Mouse (Mus musculus) embryonic facial prominence, embryonic 10.5 days (tissue): ENCODE measurements at regions not wholly inside any gene's neighbourhood (a gene's known extent, or its start where the extent isn't known, plus 50 kb on each side); places are given as distances from the start of the nearest gene placed in this dataset.

Experiments
- DNase-seq: peaks from one replicate; pipeline ENCODE4 v3.0.0-alpha.2; 2017; ENCODE audit warnings: low spot score
- H3K27ac ChIP-seq: fragments of 300-500 bp; sonication (generic); replicated peaks from 2 replicates; pipeline ENCODE4 v1.5.1; 2016; ENCODE audit warnings: mild to moderate bottlenecking
- H3K27me3 ChIP-seq: fragments of 300-500 bp; sonication (generic); replicated peaks from 2 replicates; pipeline ENCODE4 v1.6.1; 2016; ENCODE audit warnings: low read depth, mild to moderate bottlenecking; ENCODE audit not compliant: poor library complexity, severe bottlenecking
- H3K36me3 ChIP-seq: fragments of 300-500 bp; sonication (generic); replicated peaks from 2 replicates; pipeline ENCODE4 v1.6.1; 2016; ENCODE audit warnings: mild to moderate bottlenecking, moderate library complexity
- H3K4me1 ChIP-seq: fragments of 300-500 bp; sonication (generic); 2 replicates; pipeline ENCODE4 v1.6.1; 2016
- H3K4me3 ChIP-seq: fragments of 300-500 bp; sonication (generic); 2 replicates; pipeline ENCODE4 v1.5.1; 2016; ENCODE audit warnings: mild to moderate bottlenecking, moderate library complexity
- H3K9me3 ChIP-seq: fragments of 300-500 bp; sonication (generic); 2 replicates; pipeline ENCODE4 v1.6.1; 2016; ENCODE audit warnings: mild to moderate bottlenecking
- WGBS: fragments of 180-500 bp; shearing (Covaris S2); methylation state at CpG from one replicate; pipeline ENCODE4 v1.1.7; 2016; 5-methylcytosine and 5-hydroxymethylcytosine counted together

- Histone ChIP-seq H3K36me3 (no peaks in the 10 kb centered on the region), H3K27ac (no peak overlapping the region), H3K4me3 (no peak overlapping the region), H3K4me1 (0 out of 2 replicates have a peak, but pooled peaks cover 5% of the 10 kb centered on the region), H3K27me3 (no peaks in the 10 kb centered on the region), H3K9me3 (no peaks in the 10 kb centered on the region)
- WGBS: 72% methylated on average over 13 of the region's 13 CpGs
- no peak for DNase-seq
Measured at GRCm38 (mm10) chr8:87189791-87190385, 282.5 kb downstream of the Cbln1 start.

- WGBS: 69% methylated on average over 4 of the region's 4 CpGs
- H3K4me3 ChIP-seq: no peak overlapping the region
- H3K27me3 ChIP-seq: no peaks in the 10 kb centered on the region
- no peak overlapping the region for H3K27ac ChIP-seq
- DNase-seq: no peak
- no peaks in the 10 kb centered on the region for H3K4me1 ChIP-seq
- no peaks in the 10 kb centered on the region for H3K36me3 ChIP-seq
- no peaks in the 10 kb centered on the region for H3K9me3 ChIP-seq
Measured at GRCm38 (mm10) chr8:87182888-87183287, 289.5 kb downstream of the Cbln1 start.

- H3K9me3 ChIP-seq: no peaks in the 10 kb centered on the region
- H3K4me3 ChIP-seq: no peak overlapping the region
- DNase-seq: no peak
- no peaks in the 10 kb centered on the region for H3K36me3 ChIP-seq
- H3K27ac ChIP-seq: no peak overlapping the region
- WGBS: 87% methylated on average over 4 of the region's 4 CpGs
- H3K27me3 ChIP-seq: no peaks in the 10 kb centered on the region
- no peaks in the 10 kb centered on the region for H3K4me1 ChIP-seq
Measured at GRCm38 (mm10) chr8:87178561-87178960, 293.5 kb upstream of the N4bp1 start.

DNA sequence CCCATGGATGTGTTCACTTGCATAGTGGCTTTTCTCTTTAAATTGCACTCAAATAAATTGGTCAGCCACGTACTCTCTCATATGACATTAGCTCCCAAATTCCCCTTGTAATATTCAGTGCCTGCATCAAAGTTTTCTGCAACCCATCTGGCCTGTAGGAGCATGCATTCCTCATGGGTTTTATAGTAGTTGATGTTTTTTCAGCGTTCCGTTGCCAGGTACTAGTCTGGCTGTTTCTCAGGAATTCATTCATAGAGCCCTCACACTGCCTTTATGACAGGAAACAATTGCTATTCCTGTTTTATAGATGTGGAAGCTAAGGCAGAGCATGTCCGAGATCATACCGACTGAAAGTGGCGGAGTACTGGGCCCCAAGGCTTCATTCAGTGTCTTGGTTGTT is 292.6 kb upstream of the N4bp1 start:
- DNase-seq: no peak
- no peaks in the 10 kb centered on the region for H3K27me3 ChIP-seq
- H3K9me3 ChIP-seq: no peaks in the 10 kb centered on the region
- WGBS: 86% methylated on average over 6 of the region's 6 CpGs
- H3K4me3 ChIP-seq: no peak overlapping the region
- no peak overlapping the region for H3K27ac ChIP-seq
- H3K36me3 ChIP-seq: no peaks in the 10 kb centered on the region
- H3K4me1 ChIP-seq: no peaks in the 10 kb centered on the region

DNA sequence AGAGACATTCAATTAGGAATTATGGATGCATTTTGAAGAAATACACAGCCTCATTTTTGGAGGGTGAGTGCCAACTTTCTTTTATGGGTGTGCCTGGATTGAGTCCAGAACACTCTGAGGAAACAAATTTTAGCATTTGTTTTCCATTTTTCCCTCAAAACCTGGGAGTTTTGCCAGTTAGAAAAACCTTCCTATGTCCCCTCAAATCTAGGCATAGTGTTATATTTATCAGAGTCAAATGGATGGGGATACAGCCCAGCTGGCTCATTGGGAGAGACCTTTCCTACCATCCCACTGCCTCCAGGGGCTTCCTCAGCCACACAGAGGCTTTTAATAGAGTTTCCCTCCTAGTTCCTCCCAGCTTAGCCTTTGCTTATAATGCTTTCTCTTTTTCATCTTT is 290.0 kb upstream of the N4bp1 start:
- no peak for DNase-seq
- Histone ChIP-seq H3K4me1 (no peaks in the 10 kb centered on the region), H3K9me3 (no peaks in the 10 kb centered on the region), H3K36me3 (no peaks in the 10 kb centered on the region), H3K27me3 (no peaks in the 10 kb centered on the region), H3K27ac (no peak overlapping the region), H3K4me3 (no peak overlapping the region)

GRCm38 (mm10) chr8:87173720-87174119 is 288.7 kb upstream of the N4bp1 start:
- H3K36me3 ChIP-seq: no peaks in the 10 kb centered on the region
- H3K9me3 ChIP-seq: no peaks in the 10 kb centered on the region
- H3K27me3 ChIP-seq: no peaks in the 10 kb centered on the region
- DNase-seq: no peak
- no peak overlapping the region for H3K4me3 ChIP-seq
- no peak overlapping the region for H3K27ac ChIP-seq
- H3K4me1 ChIP-seq: no peaks in the 10 kb centered on the region

GRCm38 (mm10) chr8:87166771-87167170 is 281.7 kb upstream of the N4bp1 start:
- WGBS: 82% methylated on average over 1 of the region's 1 CpGs
- no peaks in the 10 kb centered on the region for H3K9me3 ChIP-seq

GRCm38 (mm10) chr8:87160416-87160815 is 275.4 kb upstream of the N4bp1 start:
- peaks cover 16% of the 10 kb centered on the region for H3K4me1 ChIP-seq
- no peak overlapping the region for H3K4me3 ChIP-seq
- H3K27ac ChIP-seq: no peak overlapping the region
- WGBS: 83% methylated on average over 2 of the region's 2 CpGs
- DNase-seq: no peak
- 0 out of 2 replicates have a peak, but pooled peaks cover 4% of the 10 kb centered on the region for H3K27me3 ChIP-seq
- H3K9me3 ChIP-seq: no peaks in the 10 kb centered on the region
- no peaks in the 10 kb centered on the region for H3K36me3 ChIP-seq

More at GRCm38 (mm10) chr8:87166771-87167170, 281.7 kb upstream of the N4bp1 start:
- Histone ChIP-seq H3K4me1 (no peaks in the 10 kb centered on the region), H3K4me3 (no peak overlapping the region), H3K27ac (no peak overlapping the region), H3K27me3 (no peaks in the 10 kb centered on the region), H3K36me3 (no peaks in the 10 kb centered on the region)
- no peak for DNase-seq

- Histone ChIP-seq H3K27me3 (0 out of 2 replicates have a peak, but pooled peaks cover 7% of the 10 kb centered on the region), H3K36me3 (no peaks in the 10 kb centered on the region), H3K9me3 (no peaks in the 10 kb centered on the region), H3K27ac (no peak overlapping the region), H3K4me3 (no peak overlapping the region), H3K4me1 (peaks cover 16% of the 10 kb centered on the region)
- DNase-seq: no peak
- WGBS: 52% methylated on average over 8 of the region's 8 CpGs
Measured at GRCm38 (mm10) chr8:87158322-87158721, 273.3 kb upstream of the N4bp1 start.

GRCm38 (mm10) chr8:87155819-87156425 is 270.9 kb upstream of the N4bp1 start:
- Histone ChIP-seq H3K27me3 (0 out of 2 replicates have a peak, but pooled peaks cover 7% of the 10 kb centered on the region), H3K4me1 (peaks cover 32% of the 10 kb centered on the region), H3K36me3 (no peaks in the 10 kb centered on the region), H3K9me3 (no peaks in the 10 kb centered on the region), H3K4me3 (no peak overlapping the region), H3K27ac (no peak overlapping the region)
- no peak for DNase-seq
- WGBS: 84% methylated on average over 10 of the region's 10 CpGs

DNA sequence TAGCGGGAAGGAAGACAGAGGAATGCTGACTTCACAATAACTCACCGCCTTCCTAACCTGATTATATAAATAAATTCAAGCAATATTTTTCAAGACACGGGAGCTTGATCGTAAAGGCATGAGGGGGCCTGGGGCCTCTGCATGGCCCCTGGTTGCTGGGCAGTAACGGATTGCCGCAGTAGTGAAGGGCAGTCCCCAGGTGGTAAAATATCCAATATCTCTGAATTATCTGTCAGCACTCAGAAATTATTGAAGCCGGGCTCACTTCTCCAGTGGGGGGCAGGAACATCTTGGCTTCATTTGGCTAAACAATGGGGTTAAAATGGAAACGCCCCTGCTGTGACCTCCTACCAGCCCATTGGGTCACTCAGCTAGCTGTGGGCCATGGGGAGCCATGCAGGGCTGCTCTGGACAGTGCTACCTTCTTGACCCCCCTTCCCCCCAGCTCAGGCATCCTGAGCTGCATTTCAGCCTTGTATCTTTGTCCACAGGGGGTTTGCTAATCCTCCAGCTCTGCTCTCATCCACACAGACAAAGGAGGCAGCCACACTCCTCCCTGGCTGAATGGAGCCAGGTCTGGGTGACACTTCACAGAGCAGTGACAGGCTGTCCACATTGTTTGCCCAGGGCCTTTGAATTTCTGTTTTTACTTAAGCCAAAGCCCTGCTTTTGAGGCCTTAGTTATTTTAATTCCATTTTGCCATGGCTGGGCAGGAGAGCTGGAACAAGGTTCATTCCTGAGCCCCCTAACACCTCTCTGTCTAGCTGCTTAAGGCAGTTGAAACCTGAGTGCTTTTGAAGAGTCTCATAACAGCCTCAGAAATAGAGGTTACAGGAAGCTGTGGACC is 267.2 kb upstream of the N4bp1 start:
- H3K9me3 ChIP-seq: no peaks in the 10 kb centered on the region
- H3K27me3 ChIP-seq: peaks cover 3% of the 10 kb centered on the region; the same call in 1 of the 2 replicates
- no peak overlapping the region for H3K4me3 ChIP-seq
- peak overlapping the region; percentile 71 for H3K27ac ChIP-seq
- peak; percentile 64 for DNase-seq
- 20% methylated on average over 8 of the region's 8 CpGs for WGBS
- peaks cover 17% of the 10 kb centered on the region for H3K4me1 ChIP-seq
- no peaks in the 10 kb centered on the region for H3K36me3 ChIP-seq

DNA sequence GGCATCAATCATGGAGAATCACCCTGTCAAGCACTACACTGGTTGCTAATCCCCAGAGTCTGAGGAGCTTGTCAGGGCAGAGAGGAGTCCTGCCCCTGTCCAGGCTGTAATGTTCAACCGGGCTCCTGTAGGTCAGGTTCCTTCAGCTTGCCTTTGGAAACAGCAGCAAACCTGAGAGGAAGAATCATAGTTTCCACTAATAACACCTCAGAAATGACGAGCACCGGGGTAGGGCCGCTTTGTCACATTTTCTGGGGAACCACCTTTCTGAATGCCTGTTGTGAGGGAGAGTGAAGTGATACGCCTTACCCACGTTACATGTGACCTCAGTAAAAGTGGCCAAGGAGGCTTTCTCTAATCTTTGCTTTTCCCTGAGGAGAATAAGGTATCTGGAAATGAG is 263.8 kb upstream of the N4bp1 start:
- DNase-seq: no peak
- no peak overlapping the region for H3K4me3 ChIP-seq
- H3K4me1 ChIP-seq: peaks cover 24% of the 10 kb centered on the region
- WGBS: 87% methylated on average over 6 of the region's 6 CpGs
- no peaks in the 10 kb centered on the region for H3K36me3 ChIP-seq
- no peaks in the 10 kb centered on the region; the same call in 1 of the 2 replicates for H3K27me3 ChIP-seq
- H3K27ac ChIP-seq: no peak overlapping the region
- 0 out of 2 replicates have a peak, but pooled peaks cover 7% of the 10 kb centered on the region for H3K9me3 ChIP-seq
